Mouse (Mus musculus) CH12.LX (cell line): Measurements from ENCODE around the gene Slc5a10.

Experiments
- CHD2 ChIP-seq: IDR thresholded peaks from 2 replicates; pipeline ENCODE4 v1.6.1; 2011; ENCODE audit warnings: low read length, improper control_type of control experiment
- CTCF ChIP-seq, 2 experiments: IDR thresholded peaks in 1 of 2; conservative IDR thresholded peaks in 1 of 2; 2 replicates each; pipeline ENCODE4 v1.5.1; 2011 to 2012; ENCODE audit warnings: low read depth in 2 of 2, low read length in 2 of 2, improper control_type of control experiment in 1 of 2, inconsistent platforms in 1 of 2, mild to moderate bottlenecking in 1 of 2, moderate library complexity in 1 of 2
- ELF1 ChIP-seq: IDR thresholded peaks from 2 replicates; pipeline ENCODE4 v1.6.1; 2014; ENCODE audit warnings: low read depth, mild to moderate bottlenecking, inconsistent platforms, low read length, improper control_type of control experiment
- NRF1 ChIP-seq: IDR thresholded peaks from 2 replicates; pipeline ENCODE4 v1.6.1; 2014; ENCODE audit warnings: low read depth, mild to moderate bottlenecking, inconsistent platforms, low read length, improper control_type of control experiment, moderate library complexity
- POLR2AphosphoS2 ChIP-seq: IDR thresholded peaks from 2 replicates; pipeline ENCODE4 v1.6.1; 2011; ENCODE audit warnings: low read depth, low read length, improper control_type of control experiment
- RAD21 ChIP-seq: IDR thresholded peaks from 2 replicates; pipeline ENCODE4 v1.6.1; 2011; ENCODE audit warnings: low read depth, mild to moderate bottlenecking, low read length, improper control_type of control experiment, moderate library complexity
- SIN3A ChIP-seq: IDR thresholded peaks from 2 replicates; pipeline ENCODE4 v1.6.1; 2012; ENCODE audit warnings: low read length, improper control_type of control experiment, inconsistent platforms
- SMC3 ChIP-seq: IDR thresholded peaks from 2 replicates; pipeline ENCODE4 v1.6.1; 2011; ENCODE audit warnings: low read depth, low read length, improper control_type of control experiment
- TCF12 ChIP-seq: IDR thresholded peaks from 2 replicates; pipeline ENCODE4 v1.6.1; 2014; ENCODE audit warnings: low read depth, mild to moderate bottlenecking, inconsistent platforms, low read length, improper control_type of control experiment

- TF ChIP-seq POLR2AphosphoS2 (no peak; the same call in 1 of the 2 replicates), ELF1 (0 out of 2 replicates have a peak, but pooled peaks have one; percentile 30), TCF12 (peak; percentile 98), RAD21 (no peak; the same call in 1 of the 2 replicates), CTCF (conservative IDR thresholded peaks at IDR 0.05 in 1 of 2, IDR thresholded peaks at IDR 0.05 in 1 of 2; ENCODE audit: low read depth in 2 of 2, low read length in 2 of 2) (no peak), CHD2 (peak; percentile 66), NRF1 (no peak; the same call in 1 of the 2 replicates), SMC3 (0 out of 2 replicates have a peak, but pooled peaks have one; percentile 1), SIN3A (peak; percentile 90; the same call in 1 of the 2 replicates)
These were observed 73.3 kb downstream of the Slc5a10 start for GRCm38 (mm10) chr11:61647110-61647910.
